Mouse (Mus musculus) liver, embryonic 12.5 days (tissue): ENCODE data around the gene Isg20. TPM values are rescaled to one million over a fixed set of nuclear protein-coding genes. Genes with fewer than 3 reads are reported as not detected.
A peak's percentile ranks its signal among the peaks of the same experiment; 100 is the strongest.

ENCODE experiments used
- ATAC-seq: fragments of 200-750 bp; cut with Nextera tagmentation; 2 replicates; pipeline ENCODE4 v1.8.0; 2017; ENCODE audit warnings: moderate number of reproducible peaks, mild to moderate bottlenecking, moderate library complexity
- H3K27ac ChIP-seq: fragments of 300-500 bp; sonication (generic); 2 replicates; pipeline ENCODE4 v1.5.1; 2016; ENCODE audit warnings: mild to moderate bottlenecking
- H3K27me3 ChIP-seq: fragments of 300-500 bp; sonication (generic); replicated peaks from 2 replicates; pipeline ENCODE4 v1.6.1; 2016; ENCODE audit warnings: mild to moderate bottlenecking, moderate library complexity
- H3K36me3 ChIP-seq: fragments of 300-500 bp; sonication (generic); 2 replicates; pipeline ENCODE4 v1.6.1; 2016; ENCODE audit warnings: mild to moderate bottlenecking, moderate library complexity
- H3K4me1 ChIP-seq: fragments of 300-500 bp; sonication (generic); 2 replicates; pipeline ENCODE4 v1.6.1; 2016
- H3K4me2 ChIP-seq: fragments of 300-500 bp; sonication (generic); 2 replicates; pipeline ENCODE4 v1.6.1; 2016; ENCODE audit warnings: mild to moderate bottlenecking, moderate library complexity
- H3K4me3 ChIP-seq: fragments of 300-500 bp; sonication (generic); 2 replicates; pipeline ENCODE4 v1.5.1; 2016; ENCODE audit warnings: mild to moderate bottlenecking, moderate library complexity
- H3K9ac ChIP-seq: fragments of 300-500 bp; sonication (generic); 2 replicates; pipeline ENCODE4 v1.6.1; 2016; ENCODE audit warnings: mild to moderate bottlenecking, moderate library complexity
- H3K9me3 ChIP-seq: fragments of 300-500 bp; sonication (generic); replicated peaks from 2 replicates; pipeline ENCODE4 v1.6.1; 2016; ENCODE audit warnings: mild to moderate bottlenecking, moderate library complexity
- WGBS: fragments of 180-500 bp; shearing (Covaris S2); methylation state at CpG from one replicate; pipeline ENCODE4 v1.1.7; 2016; ENCODE audit not compliant: insufficient replicate concordance; 5-methylcytosine and 5-hydroxymethylcytosine counted together
- polyA plus RNA-seq: library from polyadenylated mRNA; unstranded; fragments of >200 nt; fragmentation: Nextera tagmentation; extraction: Ambion mirVana; gene quantifications from 2 replicates; pipeline ENCODE4 v1.2.1, GENCODE M21; 2016

Gene Isg20
- polyA plus RNA-seq, 1 experiment from 2014 or later, result 7.7 TPM

- Histone ChIP-seq H3K4me2 (no peak overlapping the region), H3K27me3 (peaks cover 99% of the 10 kb centered on the region), H3K9ac (no peak overlapping the region), H3K4me3 (no peak overlapping the region), H3K4me1 (no peaks in the 10 kb centered on the region), H3K36me3 (no peaks in the 10 kb centered on the region), H3K9me3 (no peaks in the 10 kb centered on the region), H3K27ac (no peak overlapping the region)
- WGBS, result 12% methylated on average over 6 of the region's 6 CpGs
- ATAC-seq, result no peak
Measured at GRCm38 (mm10) chr7:78884139-78884538, 29.1 kb upstream of the Isg20 start.

- H3K4me2 ChIP-seq, result no peak overlapping the region
- H3K4me1 ChIP-seq, result no peaks in the 10 kb centered on the region
- no peaks in the 10 kb centered on the region for H3K9me3 ChIP-seq
- WGBS, result 63% methylated on average over 5 of the region's 5 CpGs
- H3K9ac ChIP-seq, result no peak overlapping the region
- ATAC-seq, result no peak
- no peaks in the 10 kb centered on the region for H3K36me3 ChIP-seq
- H3K27ac ChIP-seq, result no peak overlapping the region
- no peak overlapping the region for H3K4me3 ChIP-seq
- H3K27me3 ChIP-seq, result peaks cover 99% of the 10 kb centered on the region
Measured at GRCm38 (mm10) chr7:78885404-78885803, 27.8 kb upstream of the Isg20 start.

- Histone ChIP-seq H3K27me3 (peaks cover 92% of the 10 kb centered on the region), H3K9ac (no peak overlapping the region), H3K9me3 (no peaks in the 10 kb centered on the region), H3K4me2 (no peak overlapping the region), H3K4me3 (no peak overlapping the region), H3K36me3 (no peaks in the 10 kb centered on the region), H3K27ac (no peak overlapping the region), H3K4me1 (no peaks in the 10 kb centered on the region)
- ATAC-seq, result no peak
- 59% methylated on average over 4 of the region's 4 CpGs for WGBS
Measured at GRCm38 (mm10) chr7:78886496-78886895, 26.7 kb upstream of the Isg20 start.

GRCm38 (mm10) chr7:78887431-78887842 is 25.8 kb upstream of the Isg20 start:
- H3K27ac ChIP-seq, result no peak overlapping the region
- H3K4me2 ChIP-seq, result no peak overlapping the region
- 62% methylated on average over 9 of the region's 9 CpGs for WGBS
- ATAC-seq, result no peak
- no peak overlapping the region for H3K9ac ChIP-seq
- H3K36me3 ChIP-seq, result no peaks in the 10 kb centered on the region
- peaks cover 82% of the 10 kb centered on the region for H3K27me3 ChIP-seq
- no peaks in the 10 kb centered on the region; the same call in 1 of the 2 replicates for H3K4me1 ChIP-seq
- H3K9me3 ChIP-seq, result no peaks in the 10 kb centered on the region
- H3K4me3 ChIP-seq, result no peak overlapping the region

DNA sequence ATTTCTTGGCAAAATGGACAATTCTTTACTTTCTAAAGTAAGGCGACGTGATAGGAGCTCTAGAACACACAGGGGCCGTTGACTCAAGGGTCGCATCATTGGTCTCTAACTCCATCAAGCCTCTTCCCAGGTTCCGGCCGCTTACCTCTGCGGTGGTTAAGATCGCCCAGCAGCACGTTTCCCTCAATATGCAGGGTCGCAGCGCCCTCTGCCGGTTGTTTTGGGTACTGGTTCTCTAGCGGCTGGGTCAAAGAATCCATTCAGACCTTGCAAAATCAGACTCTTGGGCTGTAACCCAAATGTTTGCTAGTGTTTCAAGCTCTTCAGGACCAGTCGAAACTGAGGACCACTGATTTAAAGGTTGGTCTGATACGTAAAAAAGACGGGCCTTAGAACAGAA is 22.6 kb upstream of the Isg20 start:
- Histone ChIP-seq H3K27ac (no peak overlapping the region), H3K36me3 (no peaks in the 10 kb centered on the region), H3K4me3 (no peak overlapping the region), H3K27me3 (peaks cover 50% of the 10 kb centered on the region), H3K9ac (no peak overlapping the region), H3K4me1 (peaks cover 14% of the 10 kb centered on the region), H3K9me3 (no peaks in the 10 kb centered on the region), H3K4me2 (no peak overlapping the region)
- ATAC-seq, result no peak
- 4% methylated on average over 16 of the region's 16 CpGs for WGBS

DNA sequence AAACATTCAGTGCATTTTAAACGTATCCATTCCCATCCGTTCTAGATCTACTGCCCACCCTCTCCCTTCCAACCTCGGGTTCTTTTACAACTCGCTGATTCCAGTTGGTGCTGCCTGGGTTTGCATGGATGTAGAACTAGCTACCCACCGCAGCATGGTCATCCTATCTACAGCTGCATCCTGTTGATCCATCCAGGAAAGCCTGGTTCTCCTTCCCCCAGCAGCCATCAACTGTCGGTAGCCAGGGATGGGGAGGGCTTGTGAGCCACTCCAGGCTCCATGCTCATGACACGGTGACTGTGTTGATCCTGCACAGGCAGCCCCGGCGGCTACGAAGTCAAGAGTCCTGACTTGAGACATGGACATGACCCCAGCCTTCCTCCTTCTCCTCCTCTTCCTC is 19.3 kb upstream of the Isg20 start:
- peaks cover 17% of the 10 kb centered on the region; the same call in 1 of the 2 replicates for H3K27me3 ChIP-seq
- no peaks in the 10 kb centered on the region for H3K9me3 ChIP-seq
- ATAC-seq, result no peak
- WGBS, result 64% methylated on average over 10 of the region's 10 CpGs
- H3K4me2 ChIP-seq, result peak overlapping the region; percentile 6; the same call in 1 of the 2 replicates
- peaks cover 15% of the 10 kb centered on the region for H3K36me3 ChIP-seq
- H3K27ac ChIP-seq, result no peak overlapping the region
- no peak overlapping the region for H3K9ac ChIP-seq
- H3K4me3 ChIP-seq, result no peak overlapping the region
- peaks cover 41% of the 10 kb centered on the region for H3K4me1 ChIP-seq

DNA sequence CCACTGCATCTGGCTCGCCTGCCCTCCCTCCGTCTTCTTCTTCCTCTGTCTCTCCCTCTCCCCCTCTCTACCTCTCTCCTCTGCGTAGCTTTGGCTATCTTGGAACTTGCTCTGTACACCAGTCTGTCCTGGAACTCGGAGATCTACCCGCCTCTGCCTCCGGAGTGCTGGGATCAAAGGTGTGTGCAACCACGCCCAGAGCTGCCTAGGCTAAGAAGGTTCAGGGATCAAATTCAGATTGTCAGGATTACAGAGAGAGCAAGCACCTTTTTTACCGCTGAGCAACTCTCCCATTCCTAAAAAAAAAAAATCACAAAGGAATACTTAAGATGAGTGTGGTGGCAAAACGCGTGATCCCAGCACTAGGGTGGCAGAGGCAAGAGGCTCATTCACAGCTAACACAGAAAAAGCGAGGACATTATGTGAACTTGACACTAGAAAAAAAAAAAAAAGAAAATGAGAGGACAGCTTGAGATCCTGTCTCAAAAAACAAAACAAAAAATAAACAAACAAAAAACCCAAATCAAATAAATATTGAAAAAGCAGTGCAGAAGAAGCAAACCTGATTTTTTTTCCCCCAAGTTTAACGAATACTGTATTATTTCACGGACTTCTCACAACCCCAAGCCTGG is 18.1 kb upstream of the Isg20 start:
- Histone ChIP-seq H3K9me3 (no peaks in the 10 kb centered on the region), H3K4me2 (peak overlapping the region; percentile 94), H3K9ac (0 out of 2 replicates have a peak overlapping the region, but pooled peaks have one; percentile 55), H3K27me3 (peaks cover 5% of the 10 kb centered on the region; the same call in 1 of the 2 replicates), H3K36me3 (peaks cover 15% of the 10 kb centered on the region), H3K4me1 (peaks cover 41% of the 10 kb centered on the region), H3K4me3 (peak overlapping the region; percentile 93), H3K27ac (peak overlapping the region; percentile 66)
- no peak for ATAC-seq
- WGBS, result 28% methylated on average over 13 of the region's 13 CpGs

- Histone ChIP-seq H3K27me3 (no peaks in the 10 kb centered on the region), H3K9me3 (no peaks in the 10 kb centered on the region), H3K4me1 (peaks cover 41% of the 10 kb centered on the region), H3K27ac (peak within 1 kb of the TSS; percentile 69), H3K4me3 (peak within 1 kb of the TSS; percentile 93), H3K4me2 (peak within 1 kb of the TSS; percentile 94), H3K36me3 (peaks cover 15% of the 10 kb centered on the region), H3K9ac (peak within 1 kb of the TSS; percentile 81)
- under 1% methylated on average over 53 of the region's 53 CpGs for WGBS
- peak; percentile 96 for ATAC-seq
Measured at GRCm38 (mm10) chr7:78895653-78896333, 17.4 kb upstream of the Isg20 start, which contains the start of gene Aen. Gene Aen, plus strand, starts transcription at chr7:78895854.

DNA sequence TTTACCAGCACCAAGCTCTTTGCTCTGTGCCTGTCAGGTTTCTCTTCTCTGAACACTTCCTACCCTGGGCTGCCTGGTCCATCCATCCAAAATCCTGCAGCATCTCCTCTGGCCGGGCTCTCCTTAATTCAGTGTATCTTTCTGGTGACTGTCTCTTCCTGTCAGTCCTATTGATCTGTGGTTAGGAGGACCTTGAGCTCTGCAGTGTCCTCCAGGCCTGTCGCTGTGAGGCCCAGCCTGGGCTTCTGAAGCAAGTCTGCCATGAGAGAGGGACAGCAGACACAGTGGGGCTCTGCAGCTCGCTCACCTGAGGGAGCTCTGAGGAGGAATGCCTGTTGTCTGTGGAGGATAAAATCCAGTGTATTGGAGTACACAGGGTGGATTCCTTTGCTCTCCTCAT is 15.7 kb upstream of the Isg20 start:
- H3K4me1 ChIP-seq, result peaks cover 41% of the 10 kb centered on the region
- no peak overlapping the region for H3K27ac ChIP-seq
- no peaks in the 10 kb centered on the region for H3K9me3 ChIP-seq
- no peak overlapping the region for H3K9ac ChIP-seq
- peak overlapping the region; percentile 94 for H3K4me2 ChIP-seq
- H3K36me3 ChIP-seq, result peaks cover 25% of the 10 kb centered on the region
- H3K27me3 ChIP-seq, result no peaks in the 10 kb centered on the region
- no peak for ATAC-seq
- H3K4me3 ChIP-seq, result no peak overlapping the region
- WGBS, result 67% methylated on average over 3 of the region's 3 CpGs

DNA sequence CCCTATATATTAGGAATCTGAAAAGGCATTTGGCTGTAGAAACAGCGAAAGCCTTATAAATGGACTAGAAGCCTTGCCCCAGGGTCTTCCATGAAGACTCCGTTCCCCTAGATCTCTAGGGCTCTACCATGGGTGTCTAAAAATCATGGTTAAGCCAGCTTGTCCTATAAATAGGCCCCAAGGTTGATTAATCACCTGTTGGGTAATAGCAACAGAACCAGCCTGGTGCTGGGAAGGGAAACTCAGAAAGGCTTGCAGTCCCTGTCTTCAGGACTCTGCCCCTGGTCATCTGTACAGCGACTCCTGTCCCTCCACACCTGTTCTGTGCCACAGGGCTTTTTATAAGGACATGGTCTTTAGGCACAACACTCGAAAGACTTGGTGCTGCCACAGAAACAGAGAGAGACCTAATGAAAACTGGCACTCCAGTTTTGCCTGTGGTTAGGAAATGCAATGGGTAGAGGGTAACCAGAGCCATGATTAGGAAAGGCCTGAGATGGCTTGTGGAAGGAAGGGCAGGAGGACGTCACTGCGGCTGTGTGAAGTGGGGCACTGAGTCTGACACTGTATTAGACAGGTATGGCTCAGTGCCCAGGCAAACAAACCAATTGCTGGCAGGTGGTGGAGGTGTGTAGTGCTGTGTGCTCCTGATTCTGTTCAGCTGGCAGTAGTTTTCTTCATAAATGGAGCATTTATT is 9.9 kb upstream of the Isg20 start:
- Histone ChIP-seq H3K9ac (no peak overlapping the region), H3K4me3 (no peak overlapping the region), H3K4me2 (no peak overlapping the region), H3K27me3 (no peaks in the 10 kb centered on the region), H3K27ac (no peak overlapping the region), H3K4me1 (peaks cover 3% of the 10 kb centered on the region; the same call in 1 of the 2 replicates), H3K36me3 (peaks cover 65% of the 10 kb centered on the region), H3K9me3 (no peaks in the 10 kb centered on the region)
- WGBS, result 77% methylated on average over 6 of the region's 6 CpGs
- no peak for ATAC-seq

DNA sequence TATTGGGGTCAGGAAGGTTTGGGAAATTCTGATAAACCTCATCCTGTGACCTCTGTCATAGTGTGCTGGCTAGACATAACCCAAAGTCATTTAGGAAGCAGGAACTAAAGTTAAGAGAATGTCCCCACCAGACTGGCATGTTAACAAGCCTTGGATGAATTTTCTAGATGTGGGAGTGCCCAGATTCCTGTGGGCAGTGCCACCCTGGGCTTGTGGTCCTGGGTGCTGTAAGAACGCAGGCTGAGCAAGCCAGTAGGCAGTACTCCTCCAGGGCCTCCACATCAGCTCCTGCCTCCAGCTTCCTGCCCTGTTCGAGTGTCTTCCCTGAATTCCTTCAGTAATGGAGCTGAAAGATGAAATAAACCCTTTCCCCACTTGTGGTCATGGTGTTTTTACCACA is 9.0 kb upstream of the Isg20 start:
- Histone ChIP-seq H3K9ac (no peak overlapping the region), H3K9me3 (no peaks in the 10 kb centered on the region), H3K4me2 (no peak overlapping the region), H3K4me1 (no peaks in the 10 kb centered on the region), H3K36me3 (peaks cover 68% of the 10 kb centered on the region), H3K4me3 (no peak overlapping the region), H3K27ac (no peak overlapping the region), H3K27me3 (no peaks in the 10 kb centered on the region)
- ATAC-seq, result no peak
- WGBS, result 77% methylated on average over 2 of the region's 2 CpGs

GRCm38 (mm10) chr7:78909026-78909425 is 4.2 kb upstream of the Isg20 start:
- Histone ChIP-seq H3K27ac (no peak overlapping the region), H3K4me3 (no peak overlapping the region), H3K4me2 (no peak overlapping the region), H3K27me3 (no peaks in the 10 kb centered on the region), H3K9ac (no peak overlapping the region), H3K9me3 (no peaks in the 10 kb centered on the region), H3K36me3 (peaks cover 52% of the 10 kb centered on the region), H3K4me1 (peaks cover 32% of the 10 kb centered on the region)
- ATAC-seq, result no peak
- 76% methylated on average over 6 of the region's 6 CpGs for WGBS
